Mouse (Mus musculus) MEL (cell line): ENCODE measurements around the gene Castor1. TPM values are rescaled to one million over a fixed set of nuclear protein-coding genes. Genes with fewer than 3 reads are reported as not detected.
A peak's percentile ranks its signal among the peaks of the same experiment; 100 is the strongest.
"Not testable (repeated sequence)": the region's sequence is repeated elsewhere in the genome, so short reads cannot be mapped to it uniquely, and the experiment has no call there.

Source experiments
- DNase-seq: peaks from one replicate; pipeline ENCODE4 v3.0.0; 2011; ENCODE audit warnings: low read depth, low spot score
- H3K27ac ChIP-seq: 2 replicates; pipeline ENCODE4 v1.5.1; 2012; ENCODE audit warnings: low read depth, mild to moderate bottlenecking, control low read depth, low read length, moderate library complexity; ENCODE audit not compliant: control insufficient read depth
- H3K27me3 ChIP-seq, 2 experiments: fragments of 150-350 bp in 1 of 2; sonication (generic) in 1 of 2; 2 replicates each; pipeline ENCODE4 v1.6.1; 2012; ENCODE audit warnings: low read length in 2 of 2, mild to moderate bottlenecking in 2 of 2, improper control_type of control experiment in 1 of 2, moderate library complexity in 1 of 2; ENCODE audit not compliant: insufficient read depth in 2 of 2, control insufficient read depth in 1 of 2
- H3K36me3 ChIP-seq, 2 experiments: 2 replicates each; pipeline ENCODE4 v1.6.1; 2012 to 2014; ENCODE audit warnings: low read length in 2 of 2, improper control_type of control experiment in 1 of 2, inconsistent platforms in 1 of 2, mild to moderate bottlenecking in 1 of 2; ENCODE audit not compliant: insufficient read depth in 2 of 2, control insufficient read depth in 1 of 2
- H3K4me1 ChIP-seq, 2 experiments: fragments of 150-350 bp in 1 of 2; sonication (generic) in 1 of 2; 2 replicates each; pipeline ENCODE4 v1.6.1; 2012; ENCODE audit warnings: low read length in 2 of 2, improper control_type of control experiment in 1 of 2, mild to moderate bottlenecking in 1 of 2; ENCODE audit not compliant: insufficient read depth in 2 of 2, control insufficient read depth in 1 of 2
- H3K4me3 ChIP-seq, 2 experiments: fragments of 150-350 bp in 1 of 2; sonication (generic) in 1 of 2; 2 replicates each; pipeline ENCODE4 v1.5.1; 2012; ENCODE audit warnings: low read depth in 2 of 2, low read length in 2 of 2, mild to moderate bottlenecking in 2 of 2, moderate library complexity in 2 of 2, control low read depth in 1 of 2, improper control_type of control experiment in 1 of 2; ENCODE audit not compliant: control insufficient read depth in 1 of 2, insufficient read depth in 1 of 2
- H3K79me2 ChIP-seq: 2 replicates; pipeline ENCODE4 v1.6.1; 2012; ENCODE audit warnings: mild to moderate bottlenecking, low read length, moderate library complexity; ENCODE audit not compliant: control insufficient read depth, poor library complexity, insufficient read depth
- H3K9ac ChIP-seq: 2 replicates; pipeline ENCODE4 v1.6.1; 2012; ENCODE audit warnings: low read depth, mild to moderate bottlenecking, control low read depth, low read length, moderate library complexity; ENCODE audit not compliant: control insufficient read depth, poor library complexity, severe bottlenecking
- H3K9me3 ChIP-seq: fragments of 150-350 bp; sonication (generic); replicated peaks from 2 replicates; pipeline ENCODE4 v1.6.1; 2012; ENCODE audit warnings: mild to moderate bottlenecking, low read length, improper control_type of control experiment, moderate library complexity; ENCODE audit not compliant: insufficient read depth
- CHD1 ChIP-seq: IDR thresholded peaks from 2 replicates; pipeline ENCODE4 v1.6.1; 2012; ENCODE audit warnings: low read depth, mild to moderate bottlenecking, inconsistent platforms, low read length, improper control_type of control experiment
- CHD2 ChIP-seq: IDR thresholded peaks from 2 replicates; pipeline ENCODE4 v1.6.1; 2011; ENCODE audit warnings: low read length, improper control_type of control experiment
- CTCF ChIP-seq, 3 experiments: IDR thresholded peaks in 2 of 3; conservative IDR thresholded peaks in 1 of 3; 2 replicates each; pipeline ENCODE4 v1.5.1; 2011 to 2012; ENCODE audit warnings: low read length in 3 of 3, low read depth in 2 of 3, mild to moderate bottlenecking in 2 of 3, improper control_type of control experiment in 1 of 3, inconsistent platforms in 1 of 3, mixed read lengths in 1 of 3, moderate library complexity in 1 of 3; ENCODE audit not compliant: control insufficient read depth in 1 of 3, insufficient read depth in 1 of 3, poor library complexity in 1 of 3, severe bottlenecking in 1 of 3
- ELF1 ChIP-seq: IDR thresholded peaks from 2 replicates; pipeline ENCODE4 v1.6.1; 2014; ENCODE audit warnings: low read depth, mild to moderate bottlenecking, inconsistent platforms, low read length, improper control_type of control experiment, moderate library complexity
- GABPA ChIP-seq: IDR thresholded peaks from 2 replicates; pipeline ENCODE4 v1.6.1; 2012; ENCODE audit warnings: low read depth, mild to moderate bottlenecking, inconsistent platforms, low read length, improper control_type of control experiment, moderate library complexity
- GATA1 ChIP-seq: IDR thresholded peaks from 2 replicates; pipeline ENCODE4 v1.6.1; 2011; ENCODE audit warnings: low read depth, low read length, improper control_type of control experiment
- JUND ChIP-seq: IDR thresholded peaks from 2 replicates; pipeline ENCODE4 v1.6.1; 2011; ENCODE audit warnings: low read depth, mild to moderate bottlenecking, improper control_type of control experiment, low read length
- MAFK ChIP-seq: IDR thresholded peaks from 2 replicates; pipeline ENCODE4 v1.6.1; 2011; ENCODE audit warnings: low read depth, mild to moderate bottlenecking, low read length, improper control_type of control experiment, borderline replicate concordance
- MAZ ChIP-seq: IDR thresholded peaks from 2 replicates; pipeline ENCODE4 v1.6.1; 2012; ENCODE audit warnings: low read depth, mild to moderate bottlenecking, inconsistent platforms, low read length, improper control_type of control experiment
- MXI1 ChIP-seq: IDR thresholded peaks from 2 replicates; pipeline ENCODE4 v1.6.1; 2011; ENCODE audit warnings: mild to moderate bottlenecking, low read depth, low read length, improper control_type of control experiment
- MYB ChIP-seq: IDR thresholded peaks from 2 replicates; pipeline ENCODE4 v1.6.1; 2011; ENCODE audit warnings: mild to moderate bottlenecking, low read depth, low read length, improper control_type of control experiment
- NELFE ChIP-seq: IDR thresholded peaks from 2 replicates; pipeline ENCODE4 v1.6.1; 2011; ENCODE audit warnings: low read depth, low read length, improper control_type of control experiment
- POLR2AphosphoS2 ChIP-seq: IDR thresholded peaks from 2 replicates; pipeline ENCODE4 v1.6.1; 2011; ENCODE audit warnings: low read length, improper control_type of control experiment
- POLR2AphosphoS5 ChIP-seq: IDR thresholded peaks from 2 replicates; pipeline ENCODE4 v1.6.1; 2012; ENCODE audit warnings: low read depth, borderline replicate concordance, mild to moderate bottlenecking, inconsistent platforms, low read length, moderate library complexity, mixed read lengths
- RAD21 ChIP-seq: IDR thresholded peaks from 2 replicates; pipeline ENCODE4 v1.6.1; 2011; ENCODE audit warnings: mild to moderate bottlenecking, low read depth, low read length, improper control_type of control experiment
- SIN3A ChIP-seq: IDR thresholded peaks from 2 replicates; pipeline ENCODE4 v1.6.1; 2012; ENCODE audit warnings: low read length, improper control_type of control experiment, inconsistent platforms
- SMC3 ChIP-seq: IDR thresholded peaks from 2 replicates; pipeline ENCODE4 v1.6.1; 2011; ENCODE audit warnings: low read depth, low read length, improper control_type of control experiment
- USF1 ChIP-seq: IDR thresholded peaks from 2 replicates; pipeline ENCODE4 v1.6.1; 2014; ENCODE audit warnings: low read depth, mild to moderate bottlenecking, inconsistent platforms, low read length, improper control_type of control experiment, moderate library complexity
- USF2 ChIP-seq, 2 experiments: IDR thresholded peaks; 2 replicates each; pipeline ENCODE4 v1.6.1; 2011 to 2012; ENCODE audit warnings: improper control_type of control experiment in 2 of 2, low read length in 2 of 2, borderline replicate concordance in 1 of 2, inconsistent platforms in 1 of 2, low read depth in 1 of 2, mild to moderate bottlenecking in 1 of 2; ENCODE audit not compliant: insufficient read depth in 1 of 2
- ZC3H11A ChIP-seq: IDR thresholded peaks from 2 replicates; pipeline ENCODE4 v1.6.1; 2012; ENCODE audit warnings: low read depth, mild to moderate bottlenecking, inconsistent platforms, low read length, improper control_type of control experiment
- ZKSCAN1 ChIP-seq: IDR thresholded peaks from 2 replicates; pipeline ENCODE4 v1.6.1; 2012; ENCODE audit warnings: low read depth, mild to moderate bottlenecking, inconsistent platforms, low read length, improper control_type of control experiment, moderate library complexity
- ZNF384 ChIP-seq: IDR thresholded peaks from 2 replicates; pipeline ENCODE4 v1.6.1; 2012; ENCODE audit warnings: low read depth, mild to moderate bottlenecking, inconsistent platforms, low read length, improper control_type of control experiment
- polyA plus RNA-seq, 2 experiments: library from polyadenylated mRNA; stranded (reverse) in 1 of 2; unstranded in 1 of 2; fragments of >175 nt in 1 of 2; fragments of >200 nt in 1 of 2; gene quantifications; 2 replicates each; pipeline versions ENCODE4 v1.2.1 to v1.2.4; 2012; ENCODE audit warnings: low replicate concordance in 2 of 2, low read depth in 1 of 2; ENCODE audit not compliant: insufficient read length in 2 of 2, insufficient read depth in 1 of 2, missing spikeins in 1 of 2
- total RNA-seq: library from RNA; depleted of rRNA; stranded (reverse); fragments of 300-350 nt; gene quantifications from 2 replicates; pipeline ENCODE4 v1.2.3, GENCODE M21; 2012

Gene Castor1
- total and polyA plus RNA-seq, 3 experiments = 6.6 to 11.8 TPM; not detected in 1

GRCm38 (mm10) chr11:4184251-4184952 is 33.6 kb upstream of the Castor1 start:
- Histone ChIP-seq H3K9ac (no peak overlapping the region), H3K4me1 (peaks cover 0 to 10% of the 10 kb centered on the region in 2 experiments; a peak in 3 of 4 replicates), H3K9me3 (no peaks in the 10 kb centered on the region), H3K4me3 (no peak overlapping the region), H3K36me3 (peaks cover 11 to 26% of the 10 kb centered on the region in 2 experiments), H3K27ac (0 out of 2 replicates have a peak overlapping the region, but pooled peaks have one; percentile 8), H3K27me3 (no peaks in the 10 kb centered on the region), H3K79me2 (peaks cover 8% of the 10 kb centered on the region)
- TF ChIP-seq CTCF (IDR thresholded peaks at IDR 0.05 in 2 of 3, conservative IDR thresholded peaks at IDR 0.05 in 1 of 3; ENCODE audit: control insufficient read depth in 1 of 3, insufficient read depth in 1 of 3, low read depth in 2 of 3, low read length in 3 of 3, poor library complexity in 1 of 3, severe bottlenecking in 1 of 3) (peak in 1 of 3 experiments; percentile 20; a peak in 2 of 6 replicates), GATA1 (peak; percentile 40; the same call in 1 of the 2 replicates), CHD1 (no peak), MAFK (no peak), NELFE (no peak), USF2 (IDR thresholded peaks at IDR 0.05; ENCODE audit: borderline replicate concordance in 1 of 2, insufficient read depth in 1 of 2, low read depth in 1 of 2, low read length in 2 of 2) (no peak), RAD21 (no peak; the same call in 1 of the 2 replicates), ZC3H11A (no peak), MAZ (no peak), SMC3 (peak; percentile 25; the same call in 1 of the 2 replicates), ZKSCAN1 (no peak), POLR2AphosphoS2 (no peak), JUND (no peak), MYB (no peak), POLR2AphosphoS5 (no peak), GABPA (no peak), MXI1 (no peak), USF1 (no peak), SIN3A (no peak), ZNF384 (peak; percentile 82), ELF1 (no peak), CHD2 (no peak)
- DNase-seq = peak; percentile 70

- peaks cover 0 to 10% of the 10 kb centered on the region in 2 experiments; a peak in 3 of 4 replicates for H3K4me1 ChIP-seq
- H3K79me2 ChIP-seq, H3K9me3 ChIP-seq, H3K9ac ChIP-seq, H3K4me3 ChIP-seq, H3K27me3 ChIP-seq, H3K27ac ChIP-seq, DNase-seq: not testable (repeated sequence)
- H3K36me3 ChIP-seq = peaks cover 11 to 19% of the 10 kb centered on the region in 2 experiments
- peak; percentile 71 for TF ChIP-seq ZNF384
Observed at GRCm38 (mm10) chr11:4185480-4185879, 32.5 kb upstream of the Castor1 start.
